Mouse (Mus musculus) NIH3T3 (cell line): ENCODE measurements around the gene Slc25a21.

Experiments
- DNase-seq: peaks from one replicate; pipeline ENCODE4 v3.0.0-alpha.2; 2012; ENCODE audit warnings: low read depth

The Slc25a21 gene

DNA sequence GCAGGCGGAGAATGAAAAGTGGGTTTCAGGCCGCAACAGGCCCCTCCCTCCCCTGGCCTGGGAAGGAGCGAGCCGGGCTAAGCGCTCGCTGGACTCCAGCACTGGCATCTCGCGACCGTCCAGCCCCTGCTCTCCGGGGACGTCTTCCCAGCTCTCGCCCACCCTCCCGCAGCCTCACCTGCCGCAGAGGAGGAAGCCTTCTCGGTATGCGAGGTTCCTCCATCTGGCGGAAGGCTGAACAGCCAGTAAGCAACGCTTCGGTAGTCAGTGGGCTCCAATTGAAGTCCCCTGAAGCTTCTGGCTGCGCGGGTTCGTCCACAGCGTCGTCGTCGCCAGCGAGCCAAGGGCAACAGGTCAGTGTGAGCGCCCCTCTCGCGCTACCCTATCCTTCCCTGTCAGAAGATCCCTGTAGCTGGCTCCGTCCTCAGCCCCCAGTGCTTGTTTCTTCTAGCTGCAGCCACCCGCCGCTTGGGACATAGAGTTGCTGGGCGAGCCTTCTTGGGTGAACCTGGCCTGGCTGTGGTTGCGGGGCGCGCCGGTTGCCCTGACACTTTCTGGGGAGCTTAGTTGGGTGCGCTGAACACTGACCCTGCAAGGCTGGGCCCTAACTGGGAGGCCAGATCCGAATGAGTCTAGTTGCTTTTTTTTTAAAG lies 505.7 kb downstream of the Slc25a21 start, which contains the start of gene Pax9:
Gene Pax9 (plus strand): TSS at position 341 of the 653 bp plus-strand sequence.
- no peak for DNase-seq

DNA sequence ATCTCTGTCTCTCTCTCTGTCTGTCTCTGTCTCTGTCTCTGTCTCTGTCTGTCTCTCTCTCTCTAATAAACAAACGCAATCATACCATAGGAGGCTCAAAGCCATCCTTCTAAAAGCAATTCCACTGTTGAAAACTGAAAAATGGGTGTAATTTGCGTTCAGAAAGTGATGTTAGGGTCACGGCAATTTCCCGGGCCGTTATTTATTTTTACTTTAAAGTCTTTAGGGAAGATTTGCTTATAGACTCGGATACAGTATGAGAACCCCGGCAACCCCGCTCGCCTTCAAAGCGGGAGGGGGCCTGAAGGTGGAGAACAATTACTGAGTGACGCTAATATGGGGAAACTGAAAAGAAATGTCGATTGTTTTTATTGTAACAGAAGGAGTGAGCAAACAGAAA lies 506.3 kb downstream of the Slc25a21 start:
- DNase-seq = no peak

DNA sequence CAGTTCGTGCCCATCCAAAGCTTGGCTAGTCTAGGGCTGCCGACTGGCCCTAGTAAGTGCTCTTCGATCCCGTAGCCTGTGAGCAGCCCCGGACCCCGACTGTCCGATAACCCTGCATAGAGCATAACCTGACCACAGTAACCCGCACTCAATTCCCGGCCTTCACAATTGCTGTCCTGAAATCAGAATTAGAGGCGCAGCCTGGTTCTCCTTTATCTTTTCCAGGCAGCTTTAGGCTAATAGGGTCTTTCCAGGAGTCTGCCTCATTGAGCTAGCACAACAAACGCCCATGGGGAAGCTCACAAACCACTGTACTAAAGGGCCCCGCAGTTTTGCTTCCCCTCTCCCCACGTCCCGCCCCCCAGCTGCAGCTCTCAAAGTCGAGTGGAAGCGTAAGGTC lies 506.9 kb downstream of the Slc25a21 start:
- DNase-seq = no peak

DNA sequence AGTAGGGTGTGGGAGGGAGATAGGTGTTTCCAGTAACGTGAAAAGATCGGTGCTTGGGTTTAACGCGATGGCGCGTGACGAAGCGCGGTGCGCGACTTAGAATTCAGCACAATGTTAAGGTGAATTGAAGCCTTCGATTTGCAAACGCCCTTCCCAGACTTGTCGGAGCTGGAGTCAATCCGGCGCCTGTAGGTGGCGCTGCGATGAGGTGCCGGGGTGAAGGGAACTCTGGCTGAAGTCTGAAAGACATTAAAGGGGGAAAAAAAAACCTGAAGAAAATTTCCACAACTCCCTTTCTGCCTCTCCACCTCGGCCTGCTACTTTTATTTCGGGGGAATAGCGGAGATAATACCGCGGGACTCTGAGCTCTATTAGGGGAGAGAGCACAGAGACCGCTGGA lies 507.5 kb downstream of the Slc25a21 start:
- peak; percentile 23 for DNase-seq

DNA sequence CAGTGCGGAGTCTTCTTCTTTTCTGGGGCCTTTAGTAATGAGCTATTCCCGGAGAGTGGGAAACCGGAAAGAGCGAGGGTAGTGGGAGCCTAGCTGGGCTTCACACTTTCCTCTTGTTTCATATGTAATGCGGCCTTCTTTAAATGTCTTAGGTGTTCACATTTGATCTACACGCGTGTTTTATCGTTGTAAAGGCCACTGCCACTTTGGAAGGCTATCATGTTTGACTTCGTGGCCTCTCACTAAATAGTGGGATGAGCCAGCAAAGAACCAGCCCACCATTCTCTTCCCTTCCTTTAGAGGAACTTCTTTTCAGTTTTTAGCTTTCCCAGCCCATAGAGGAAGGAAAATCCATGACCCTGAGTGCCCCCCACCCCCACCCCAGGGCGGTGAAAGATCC lies 507.9 kb downstream of the Slc25a21 start:
- no peak for DNase-seq

DNA sequence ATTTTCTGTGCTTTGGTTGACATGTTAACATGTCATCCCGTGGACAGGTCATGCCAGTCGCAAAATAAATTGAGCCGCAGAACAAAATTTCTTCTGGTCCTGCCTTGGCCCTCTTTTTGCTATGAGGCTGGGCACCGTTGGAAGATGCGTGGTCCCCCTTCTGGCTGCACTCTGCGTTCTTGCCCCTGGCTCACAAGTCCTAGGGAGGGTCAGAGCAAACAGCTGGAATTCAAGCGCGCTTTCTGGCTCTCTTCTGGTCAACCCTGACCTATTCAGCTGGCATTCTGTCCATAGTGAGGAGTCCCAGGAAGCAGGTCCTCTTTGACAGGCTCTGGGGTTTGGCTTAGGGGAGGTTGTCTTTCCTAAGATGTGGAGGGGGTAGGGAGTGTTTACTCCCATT lies 508.4 kb downstream of the Slc25a21 start:
- DNase-seq = no peak

DNA sequence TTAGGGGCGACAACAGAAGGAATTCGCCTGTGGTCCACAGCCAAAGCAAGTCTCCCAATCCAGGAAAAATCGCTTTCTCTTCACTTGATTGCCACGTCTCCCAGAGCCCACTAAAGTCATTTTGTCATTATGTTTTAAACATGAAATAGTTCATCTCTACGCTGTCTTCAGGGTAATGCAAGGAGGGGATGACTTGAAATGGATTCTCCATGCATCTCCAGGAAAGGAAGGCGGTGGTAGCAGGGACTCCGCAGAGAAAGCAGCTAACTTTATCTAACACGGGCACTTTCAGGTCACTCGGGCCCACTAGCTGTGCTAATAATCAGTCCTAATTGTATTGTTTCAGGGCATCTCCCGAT lies 508.8 kb downstream of the Slc25a21 start:
- no peak for DNase-seq

DNA sequence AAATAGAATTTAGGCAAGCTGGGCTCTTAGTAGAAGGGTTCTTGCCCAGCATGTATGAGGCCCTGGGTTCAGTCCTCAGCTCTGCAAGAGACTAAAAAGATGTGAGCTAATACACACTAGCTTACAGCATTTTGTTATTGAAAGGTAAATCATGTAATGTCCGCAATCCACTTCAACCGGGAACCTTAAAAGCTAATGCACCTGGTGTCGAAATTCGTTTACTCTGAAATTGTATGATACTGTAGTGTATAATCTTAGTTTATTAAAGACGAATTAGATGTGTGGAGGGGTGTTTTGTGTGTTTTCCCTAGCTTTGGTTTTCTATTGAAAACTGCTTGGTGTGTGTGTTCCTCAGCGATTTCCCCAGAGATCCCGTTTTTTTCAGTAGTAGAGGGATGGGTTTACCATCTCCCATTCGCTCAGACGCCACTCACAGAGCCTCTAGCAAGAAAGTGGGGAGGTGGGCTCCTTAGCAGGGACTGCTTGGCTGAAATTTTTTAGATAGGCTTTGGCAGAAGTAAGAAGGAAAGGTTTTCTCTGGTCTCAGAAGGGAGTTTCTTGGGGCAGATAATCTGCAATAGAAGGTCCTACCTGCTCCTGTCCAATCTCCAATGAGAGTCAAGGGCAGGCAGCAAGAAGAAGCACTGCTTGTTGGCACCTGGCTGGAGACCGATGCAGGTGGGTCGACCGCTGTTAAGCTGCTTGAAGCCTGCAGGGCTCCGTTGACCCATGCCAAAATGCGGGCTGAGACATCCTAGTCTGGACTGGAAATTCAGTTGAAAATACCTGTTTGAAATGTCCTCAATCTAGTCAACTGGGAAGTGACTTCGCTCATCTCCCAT lies 509.4 kb downstream of the Slc25a21 start:
- DNase-seq = no peak

DNA sequence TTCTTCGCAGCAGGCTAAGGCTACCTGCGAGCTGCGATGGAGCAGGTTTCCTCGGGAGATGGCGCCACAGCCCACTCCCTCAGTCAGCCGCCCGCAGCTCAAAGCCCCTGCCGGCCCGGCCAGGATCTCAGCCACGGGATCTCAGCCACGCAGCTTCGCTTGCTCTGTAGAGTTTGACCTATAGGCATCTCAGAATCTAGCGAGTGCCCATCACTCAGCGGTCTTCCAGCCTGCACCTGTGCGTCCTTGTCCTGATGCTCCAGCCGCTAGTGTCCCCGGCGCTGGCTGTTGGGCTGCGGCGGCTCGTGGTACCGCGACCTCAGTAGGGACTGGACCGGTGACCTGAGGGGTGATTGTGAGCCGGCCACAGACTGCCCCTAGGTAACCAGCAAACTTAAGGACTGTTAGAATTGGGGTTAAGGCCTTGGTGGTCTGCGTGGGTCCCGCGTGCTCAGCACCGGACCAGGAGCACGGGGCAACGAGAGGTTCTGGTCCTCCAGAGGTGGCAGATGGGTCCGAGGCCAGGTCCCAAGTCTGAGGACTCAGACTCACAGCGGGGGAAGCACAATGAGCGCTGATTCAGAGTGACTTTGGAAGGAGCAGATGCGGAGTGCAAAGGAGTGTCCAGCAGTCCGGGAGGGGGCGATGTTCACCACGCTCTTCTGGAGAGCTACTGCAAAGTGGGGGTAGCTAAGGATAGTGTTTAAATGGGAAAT lies 516.0 kb downstream of the Slc25a21 start:
- DNase-seq = peak; percentile 78

DNA sequence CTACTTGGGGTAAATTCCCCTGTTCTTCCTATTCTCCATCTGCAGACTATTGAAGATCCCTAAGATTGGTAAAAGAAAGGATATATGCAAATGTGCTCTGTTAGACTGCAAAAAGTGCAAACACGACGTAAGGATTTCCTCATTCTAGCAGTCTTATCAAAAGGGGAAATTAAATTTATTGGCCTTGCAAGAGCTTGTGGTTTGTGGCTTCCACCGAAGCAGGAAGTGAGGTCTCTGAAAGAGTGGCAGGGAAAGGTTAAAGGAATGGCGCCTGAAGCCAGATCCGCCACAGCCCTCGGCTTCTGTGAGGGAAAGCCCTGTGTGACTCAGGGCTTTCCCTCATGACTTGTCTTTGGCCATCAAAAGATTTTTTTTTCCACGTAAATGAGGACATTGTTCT lies 519.7 kb downstream of the Slc25a21 start:
- DNase-seq = peak; percentile 6

DNA sequence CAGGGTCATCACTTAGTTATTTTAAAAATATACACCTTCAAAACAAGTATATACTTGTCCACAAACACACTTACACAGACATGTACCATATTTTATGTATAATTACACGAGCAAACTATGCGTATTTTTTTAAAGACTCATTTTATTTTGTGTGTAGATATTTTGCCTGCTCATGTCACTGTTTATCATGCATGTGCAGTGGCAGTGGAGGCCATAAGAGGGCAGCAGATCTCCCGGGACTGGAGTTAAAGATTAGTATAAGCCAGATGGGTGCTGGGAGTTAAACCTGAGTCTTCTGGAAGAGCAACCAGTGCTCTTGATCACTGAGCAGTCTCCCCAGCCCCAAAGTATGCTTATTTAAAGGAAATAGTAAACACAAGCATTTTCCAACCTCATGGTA lies 522.5 kb downstream of the Slc25a21 start:
- peak; percentile 56 for DNase-seq

DNA sequence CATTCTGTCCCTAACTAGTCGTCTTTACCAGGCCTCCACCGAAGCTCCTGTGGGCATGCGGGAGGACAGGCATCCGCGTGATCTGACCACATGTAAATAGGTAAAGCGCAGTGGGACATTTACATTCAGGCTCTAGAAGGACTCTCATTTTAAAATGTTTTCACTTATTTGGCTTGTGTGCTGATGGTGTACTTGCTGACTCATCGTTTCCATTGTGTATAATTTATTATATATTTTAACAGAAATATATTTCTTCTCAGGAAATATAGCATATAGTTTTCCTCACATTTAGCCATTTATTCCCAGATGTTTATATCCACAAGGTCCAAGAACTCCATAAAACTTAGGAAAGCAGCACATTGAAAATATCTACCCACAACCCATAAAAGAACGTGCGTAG lies 526.5 kb downstream of the Slc25a21 start:
- no peak for DNase-seq

DNA sequence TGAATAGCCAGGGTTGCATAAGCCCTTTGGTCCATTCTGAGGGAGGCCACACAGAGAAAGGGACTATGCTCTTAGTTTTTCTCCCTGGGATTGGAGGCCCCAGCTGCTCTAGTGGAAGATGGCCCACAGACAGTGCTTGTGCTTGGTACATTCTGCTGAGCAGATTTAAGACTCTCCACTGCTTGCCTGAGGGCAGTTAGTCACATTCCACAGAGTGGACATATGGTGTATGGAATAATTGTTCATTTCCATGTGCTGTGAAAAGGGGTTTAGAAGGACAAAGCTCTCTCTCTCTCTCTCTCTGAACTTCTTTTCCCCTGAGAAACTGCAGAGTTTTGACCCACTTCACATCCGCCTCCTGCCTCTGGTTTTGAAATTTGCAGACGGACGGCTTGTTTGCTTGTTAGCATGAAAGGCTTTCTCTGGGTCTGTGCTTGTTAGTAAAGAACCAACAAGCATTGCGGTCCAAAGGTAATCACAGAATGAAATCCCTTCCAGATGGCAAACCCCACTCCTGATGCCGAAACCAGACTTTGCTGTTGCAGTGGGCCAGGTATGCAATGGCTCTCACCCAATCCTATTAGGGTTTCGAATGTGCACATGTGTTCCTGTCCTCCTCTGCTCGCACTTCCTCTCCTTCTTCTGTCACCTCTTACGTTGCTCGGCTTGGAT lies 527.7 kb downstream of the Slc25a21 start:
- no peak for DNase-seq
